ENCODE assay signal across 17 mouse cellular contexts in genomic region chr5:20074101-20074500, GRCm38 (mm10).
"Had no signal": no experiment of that assay in that cellular context is flagged by ENCODE, and none has a peak within 500 bp of the region (broad histone marks: within the 10 kb centered on the region; RNA-seq: fewer than 3 reads in every experiment).

No protein-coding gene starts in this region.

- H3K9ac ChIP-seq: liver, embryonic 13.5 days; liver, embryonic 15.5 days; liver, postnatal 0 days; lung, embryonic 15.5 days; neural tube, embryonic 12.5 days; stomach, embryonic 15.5 days had no signal

- H3K4me3 ChIP-seq: liver, embryonic 13.5 days; liver, embryonic 15.5 days; lung, embryonic 15.5 days; megakaryocyte, embryonic 14.5 days; neural tube, embryonic 12.5 days; stomach, embryonic 15.5 days had no signal

- H3K4me2 ChIP-seq: liver, embryonic 13.5 days; liver, embryonic 15.5 days; lung, embryonic 15.5 days; neural tube, embryonic 12.5 days; stomach, embryonic 15.5 days had no signal

- H3K27ac ChIP-seq: liver, embryonic 13.5 days; liver, embryonic 15.5 days; lung, embryonic 15.5 days; macrophage; neural tube, embryonic 12.5 days; stomach, embryonic 15.5 days; stomach, postnatal 0 days had no signal

- DNase-seq: liver, embryonic 13.5 days; liver, postnatal 0 days; lung, adult 2 months; lung, postnatal 14 days; lung, postnatal 36 days; right cerebral cortex, postnatal 14 days; thymus, adult 2 months; thymus, postnatal 25 days; thymus, postnatal 4 days had no signal

- H3K36me3 ChIP-seq: liver, embryonic 13.5 days; liver, embryonic 15.5 days; lung, embryonic 15.5 days; neural tube, embryonic 12.5 days; stomach, embryonic 15.5 days had no signal

- ATAC-seq: liver, postnatal 0 days; lung, postnatal 0 days had no signal

- H3K9me3 ChIP-seq: liver, embryonic 13.5 days; liver, embryonic 15.5 days; lung, embryonic 15.5 days; megakaryocyte, embryonic 14.5 days; neural tube, embryonic 12.5 days; stomach, embryonic 15.5 days had no signal

- H3K4me1 ChIP-seq: liver, embryonic 13.5 days; liver, embryonic 15.5 days; lung, embryonic 15.5 days; neural tube, embryonic 12.5 days; stomach, embryonic 15.5 days had no signal

- H3K27me3 ChIP-seq: liver, embryonic 13.5 days; liver, embryonic 15.5 days; lung, embryonic 15.5 days; megakaryocyte, embryonic 14.5 days; neural tube, embryonic 12.5 days; stomach, embryonic 15.5 days had no signal
